Mouse (Mus musculus): ENCODE measurements around the gene Snrnp70.

DNA sequence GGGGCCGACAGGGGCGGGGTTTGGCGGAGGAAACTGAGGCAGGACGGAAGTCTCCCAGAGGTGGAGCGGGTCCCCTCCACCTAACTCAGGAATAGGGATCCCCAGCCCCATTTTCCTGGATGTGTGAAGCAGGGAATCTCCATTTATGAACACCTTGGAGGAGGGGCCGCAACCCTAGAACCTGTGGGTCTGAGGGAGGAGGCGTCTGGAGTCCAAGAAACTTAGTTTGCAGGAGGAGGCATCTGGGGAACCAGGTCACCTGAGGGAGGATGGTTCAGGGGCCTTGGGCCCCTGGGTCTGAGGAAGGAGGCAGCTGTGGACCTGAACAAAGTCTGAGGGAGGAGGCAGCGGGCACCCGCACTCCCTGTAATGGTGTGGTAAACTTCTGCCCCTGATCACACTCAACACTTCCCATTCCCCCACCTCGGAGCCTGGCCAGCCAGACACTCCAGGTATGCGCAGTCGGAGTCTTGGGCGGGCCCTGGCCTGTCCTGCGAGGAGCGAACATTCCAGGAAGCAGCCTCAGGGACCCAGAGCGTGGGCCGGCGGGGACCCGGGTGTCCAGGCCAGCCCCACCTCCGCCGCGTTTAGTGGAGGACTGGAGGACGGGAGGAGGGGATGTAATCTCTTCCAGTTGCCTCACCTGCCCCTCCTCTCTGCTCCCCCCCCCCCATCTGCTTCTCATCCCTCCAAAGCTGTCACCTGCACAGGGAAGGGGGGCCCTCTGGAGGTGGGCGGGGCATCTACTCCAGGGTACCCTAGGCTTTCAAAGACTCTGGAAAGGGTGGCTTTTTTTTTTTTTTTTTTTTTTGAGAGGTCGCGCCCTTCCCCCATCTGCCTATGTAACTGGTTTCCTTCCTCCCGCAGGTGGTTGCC lies 18.6 kb upstream of the Snrnp70 start:
- TF ChIP-seq POLR2A (IDR thresholded peaks at IDR 0.05; ENCODE audit: low read depth, low read length) (no peak), CTCF (IDR thresholded peaks at IDR 0.05; ENCODE audit: borderline replicate concordance, insufficient read depth, low read length) (no peak)

Measured in embryonic fibroblast, embryonic 13.5 days (primary cell).